Mouse (Mus musculus) erythroblast, embryonic 14.5 days (primary cell): ENCODE results near the gene Speer4e. TPM values are rescaled to one million over a fixed set of nuclear protein-coding genes. Genes with fewer than 3 reads are reported as not detected.
"Not testable (repeated sequence)": the region's sequence is repeated elsewhere in the genome, so short reads cannot be mapped to it uniquely, and the experiment has no call there.

ENCODE experiments used
- H3K27me3 ChIP-seq: 2 replicates; pipeline ENCODE4 v1.6.1; 2012; ENCODE audit warnings: inconsistent platforms; ENCODE audit not compliant: control insufficient read depth
- H3K36me3 ChIP-seq: 2 replicates; pipeline ENCODE4 v1.6.1; 2012; ENCODE audit warnings: mild to moderate bottlenecking, inconsistent platforms; ENCODE audit not compliant: control insufficient read depth
- H3K4me1 ChIP-seq: 2 replicates; pipeline ENCODE4 v1.6.1; 2012; ENCODE audit warnings: inconsistent platforms; ENCODE audit not compliant: control insufficient read depth
- H3K4me3 ChIP-seq: replicated peaks from 2 replicates; pipeline ENCODE3; 2012; ENCODE audit warnings: moderate library complexity, mild to moderate bottlenecking, inconsistent platforms
- H3K9me3 ChIP-seq: 2 replicates; pipeline ENCODE4 v1.6.1; 2012; ENCODE audit warnings: low read length, inconsistent platforms, mixed read lengths; ENCODE audit not compliant: control insufficient read depth
- polyA plus RNA-seq: library from polyadenylated mRNA; stranded (reverse); fragments of >175 nt; gene quantifications from 2 replicates; pipeline ENCODE4 v1.2.3, GENCODE M21; 2012

The Speer4e gene
- polyA plus RNA-seq = not detected in 2 replicates

DNA sequence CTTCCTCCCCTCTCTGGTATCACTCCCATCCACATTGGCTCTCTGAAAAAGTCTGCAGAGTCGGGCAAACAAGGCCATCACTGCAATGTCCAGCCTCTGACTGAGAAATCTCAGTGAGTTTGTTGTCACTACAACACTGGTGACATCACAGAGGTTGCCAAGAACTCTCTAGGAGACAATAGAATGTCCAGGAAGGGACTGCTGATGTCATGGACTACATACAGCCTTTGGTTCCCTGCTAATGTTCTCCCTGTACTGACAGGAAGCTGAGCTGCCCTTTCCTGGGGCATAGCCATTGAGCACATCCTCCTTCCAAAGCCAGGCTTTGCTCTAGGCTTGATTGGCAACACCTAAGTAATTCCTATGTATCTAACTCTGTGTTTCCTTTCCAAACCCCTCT, at the start of gene Speer4e:
Speer4e (minus strand) TSS at position 101 of the 400 bp plus-strand sequence.
- H3K27me3 ChIP-seq, H3K4me3 ChIP-seq, H3K36me3 ChIP-seq, H3K4me1 ChIP-seq, H3K9me3 ChIP-seq: not testable (repeated sequence)

DNA sequence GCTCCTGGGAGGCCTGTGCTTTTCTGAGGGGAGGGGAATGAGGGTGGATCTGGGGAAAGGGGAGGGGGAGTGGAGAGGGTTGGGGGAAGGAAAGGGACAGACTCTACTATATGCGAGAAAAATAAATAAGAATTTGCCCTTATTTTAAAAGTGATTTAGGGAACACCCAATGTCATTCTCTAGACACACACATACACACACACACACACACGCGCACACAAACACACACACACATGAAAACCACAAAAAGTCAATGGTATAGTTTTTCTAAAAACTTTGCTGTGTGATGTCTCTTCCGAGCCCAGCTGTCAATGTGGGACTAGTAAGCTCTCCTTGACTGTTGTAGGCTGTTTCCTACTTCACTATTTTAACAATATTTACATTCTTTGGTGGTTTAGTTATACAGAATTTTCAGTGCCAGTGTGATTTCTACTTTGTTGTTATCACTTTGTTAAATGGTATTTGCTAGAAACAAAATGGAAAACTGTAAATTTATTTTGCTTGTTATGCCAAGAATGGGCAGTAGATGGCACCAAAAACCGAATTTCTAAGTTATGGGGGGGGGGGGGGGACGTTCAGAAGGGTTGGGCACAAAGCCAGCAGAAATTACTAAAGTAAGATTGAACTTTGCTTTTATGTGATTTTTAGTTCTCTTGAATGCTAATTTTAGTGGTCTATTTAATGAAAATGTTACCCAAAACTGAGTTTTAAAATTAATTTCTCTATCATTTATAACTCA, 48.6 kb upstream of the Speer4e start:
- not testable (repeated sequence) for H3K9me3 ChIP-seq, H3K36me3 ChIP-seq, H3K4me1 ChIP-seq, H3K4me3 ChIP-seq, H3K27me3 ChIP-seq

DNA sequence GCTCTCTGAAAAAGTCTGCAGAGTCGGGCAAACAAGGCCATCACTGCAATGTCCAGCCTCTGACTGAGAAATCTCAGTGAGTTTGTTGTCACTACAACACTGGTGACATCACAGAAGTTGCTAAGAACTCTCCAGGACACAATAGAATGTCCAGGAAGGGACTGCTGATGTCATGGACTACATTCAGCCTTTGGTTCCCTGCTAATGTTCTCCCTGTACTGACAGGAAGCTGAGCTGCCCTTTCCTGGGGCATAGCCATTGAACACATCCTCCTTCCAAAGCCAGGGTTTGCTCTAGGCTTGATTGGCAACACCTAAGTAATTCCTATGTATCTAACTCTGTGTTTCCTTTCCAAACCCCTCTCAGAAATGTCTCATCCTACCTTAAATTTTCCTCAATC, 40.6 kb upstream of the Speer4e start, which contains the start of gene Gm10354:
Gm10354 (minus strand) TSS at position 101 of the 400 bp plus-strand sequence.
- H3K27me3 ChIP-seq, H3K36me3 ChIP-seq, H3K4me1 ChIP-seq, H3K4me3 ChIP-seq, H3K9me3 ChIP-seq: not testable (repeated sequence)

DNA sequence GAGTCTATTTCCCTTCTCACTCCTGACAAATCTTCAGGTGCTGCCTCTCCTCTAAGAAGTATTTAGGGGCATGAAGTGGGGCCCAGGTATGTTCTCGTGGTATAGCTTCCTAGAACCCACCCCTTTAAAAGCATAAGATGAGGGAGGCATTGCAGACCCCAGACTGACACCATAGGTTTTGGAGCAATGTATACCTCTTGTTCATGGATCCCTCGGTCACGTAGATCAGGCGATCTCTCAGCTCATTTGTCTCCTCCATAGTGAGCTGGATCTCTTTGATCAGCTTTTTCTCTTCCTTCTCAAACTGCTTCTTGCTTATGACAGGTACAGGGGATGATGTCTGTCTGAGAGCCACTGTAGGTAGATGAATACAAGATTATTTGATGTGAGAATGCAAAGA, 39.1 kb upstream of the Speer4e start:
- not testable (repeated sequence) for H3K9me3 ChIP-seq, H3K4me1 ChIP-seq, H3K36me3 ChIP-seq, H3K27me3 ChIP-seq, H3K4me3 ChIP-seq

DNA sequence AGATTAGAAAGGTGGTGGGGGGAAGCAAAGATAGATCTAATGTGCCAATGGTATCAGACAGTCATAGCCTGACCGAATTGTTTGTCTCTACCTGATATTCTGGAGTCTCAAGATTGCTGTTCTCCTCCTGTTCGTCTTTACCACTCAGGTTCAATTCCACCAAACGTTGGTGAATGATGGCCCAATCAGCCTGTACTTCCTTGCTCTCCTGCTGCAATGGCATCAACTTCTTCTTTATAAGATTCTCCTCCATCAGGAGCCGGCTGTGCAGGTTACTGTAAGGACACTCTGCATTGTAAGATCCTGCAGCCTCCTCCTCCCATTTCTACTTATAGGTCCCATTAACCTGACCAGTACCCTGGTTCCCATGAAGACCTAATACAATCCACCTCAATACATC, 37.1 kb upstream of the Speer4e start:
- H3K9me3 ChIP-seq, H3K4me1 ChIP-seq, H3K36me3 ChIP-seq, H3K27me3 ChIP-seq, H3K4me3 ChIP-seq: not testable (repeated sequence)

DNA sequence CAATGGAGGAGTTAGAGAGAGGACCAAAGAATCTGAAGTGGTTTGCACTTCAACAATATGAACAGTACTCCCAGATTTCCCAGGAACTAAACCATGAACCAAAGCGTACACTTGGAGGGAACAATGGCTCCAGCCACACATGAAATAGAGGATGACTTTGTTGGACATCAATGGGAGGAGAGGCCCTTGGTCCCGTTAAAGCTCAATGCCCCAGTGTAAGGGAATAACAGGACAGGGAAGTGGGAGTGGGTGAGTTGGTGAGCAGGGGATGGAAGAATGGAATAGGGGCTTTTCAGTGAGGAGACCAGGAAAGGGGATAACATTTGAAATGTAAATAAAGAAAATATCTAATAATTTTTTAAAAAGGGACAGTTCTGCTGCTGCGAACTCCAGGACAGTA, 34.6 kb upstream of the Speer4e start:
- H3K9me3 ChIP-seq, H3K27me3 ChIP-seq, H3K36me3 ChIP-seq, H3K4me3 ChIP-seq, H3K4me1 ChIP-seq: not testable (repeated sequence)

DNA sequence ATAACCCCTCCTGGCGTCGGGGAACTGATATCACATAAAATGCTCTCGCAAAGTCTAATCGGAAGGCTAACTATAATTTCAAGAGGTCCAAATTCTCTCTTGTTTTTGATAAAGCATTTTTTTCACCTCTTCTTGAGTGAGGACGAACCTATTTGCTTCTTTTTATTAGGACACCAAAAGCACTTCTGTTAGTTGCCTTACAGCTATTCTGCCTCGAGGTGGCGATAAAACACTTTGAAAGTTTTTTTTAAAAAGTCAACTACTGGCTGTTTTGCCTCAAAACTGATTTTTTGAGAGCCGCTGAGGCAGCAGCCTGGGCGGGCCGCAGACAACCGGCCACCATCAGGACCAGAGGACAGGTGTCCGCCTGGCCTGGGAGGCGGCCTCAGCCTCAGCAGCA, 25.6 kb upstream of the Speer4e start:
- H3K4me1 ChIP-seq, H3K27me3 ChIP-seq, H3K9me3 ChIP-seq, H3K4me3 ChIP-seq, H3K36me3 ChIP-seq: not testable (repeated sequence)

DNA sequence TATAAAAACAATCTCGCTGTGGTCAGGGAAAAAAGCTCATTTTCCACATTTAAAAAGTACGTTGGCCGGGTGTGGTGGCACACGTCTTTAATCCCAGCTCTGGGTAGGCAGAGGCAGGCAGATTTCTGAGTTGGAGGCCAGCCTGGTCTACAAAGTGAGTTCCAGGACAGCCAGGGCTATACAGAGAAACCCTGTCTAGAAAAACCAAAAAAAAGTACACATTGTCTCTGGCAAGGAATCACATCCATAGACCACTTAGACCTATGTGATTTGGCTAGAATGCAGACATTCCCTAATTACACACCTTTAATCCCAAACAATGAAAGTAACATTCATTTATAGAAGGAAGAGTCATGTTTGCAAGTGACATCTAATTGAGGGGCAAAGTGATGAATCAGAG, 23.3 kb upstream of the Speer4e start:
- not testable (repeated sequence) for H3K9me3 ChIP-seq, H3K27me3 ChIP-seq, H3K36me3 ChIP-seq

DNA sequence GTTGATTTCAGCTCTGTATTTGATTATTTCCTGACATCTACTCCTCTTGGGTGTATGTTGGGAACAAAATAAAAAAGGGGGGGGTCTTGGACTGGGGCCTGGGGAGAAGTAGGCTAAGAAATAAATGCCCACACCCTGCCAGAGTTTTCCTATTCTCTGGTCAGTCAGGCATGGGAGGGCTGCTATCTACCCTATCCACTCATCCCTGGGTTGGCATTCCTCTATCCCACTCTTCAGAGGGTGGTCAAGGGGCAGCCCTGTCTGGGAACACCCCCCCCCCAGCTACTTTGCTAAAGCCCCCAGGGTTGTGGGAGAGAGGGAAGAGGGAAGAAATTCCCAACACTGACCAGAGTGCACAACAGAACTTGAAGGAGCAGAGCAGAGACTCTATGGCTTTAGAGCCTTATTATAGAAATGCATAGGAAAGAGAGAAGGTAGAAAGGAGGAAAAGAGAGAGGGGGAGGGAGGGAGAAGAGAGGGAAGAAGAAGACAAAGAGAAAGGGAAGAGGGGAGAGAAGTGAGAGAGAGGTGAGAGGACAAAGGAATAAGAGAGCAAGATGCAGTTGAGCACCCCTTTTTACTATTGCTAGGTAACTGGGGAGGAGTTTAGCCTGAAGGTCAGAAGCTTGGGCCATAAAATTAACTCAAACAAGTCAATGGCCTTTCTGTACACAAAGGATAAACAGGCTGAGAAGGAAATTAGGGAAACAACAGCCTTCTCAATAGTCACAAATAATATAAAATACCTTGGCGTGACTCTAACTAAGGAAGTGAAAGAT, 17.9 kb upstream of the Speer4e start:
- not testable (repeated sequence) for H3K27me3 ChIP-seq, H3K4me3 ChIP-seq, H3K9me3 ChIP-seq, H3K4me1 ChIP-seq, H3K36me3 ChIP-seq

More for the DNA sequence above, 23.3 kb upstream of the Speer4e start:
- not testable (repeated sequence) for H3K4me3 ChIP-seq, H3K4me1 ChIP-seq

DNA sequence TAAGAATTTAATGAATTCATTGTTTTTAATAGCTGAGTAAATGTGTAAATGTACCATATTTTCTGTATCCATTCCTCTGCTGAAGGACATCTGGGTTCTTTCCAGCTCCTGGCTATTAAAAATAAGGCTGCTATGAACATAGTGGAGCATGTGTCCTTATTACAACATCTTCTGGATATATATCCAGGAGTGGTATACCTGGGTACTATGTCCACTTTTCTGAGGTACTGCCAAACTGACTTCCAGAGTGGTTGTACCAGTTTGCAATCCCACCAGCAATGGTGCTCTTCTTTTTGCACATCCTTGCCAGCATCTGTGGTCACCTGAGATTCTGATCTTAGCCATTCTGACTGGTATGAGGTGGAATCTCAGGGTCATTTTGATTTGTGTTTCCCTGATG, 15.4 kb upstream of the Speer4e start:
- H3K36me3 ChIP-seq, H3K4me3 ChIP-seq, H3K27me3 ChIP-seq, H3K4me1 ChIP-seq, H3K9me3 ChIP-seq: not testable (repeated sequence)

DNA sequence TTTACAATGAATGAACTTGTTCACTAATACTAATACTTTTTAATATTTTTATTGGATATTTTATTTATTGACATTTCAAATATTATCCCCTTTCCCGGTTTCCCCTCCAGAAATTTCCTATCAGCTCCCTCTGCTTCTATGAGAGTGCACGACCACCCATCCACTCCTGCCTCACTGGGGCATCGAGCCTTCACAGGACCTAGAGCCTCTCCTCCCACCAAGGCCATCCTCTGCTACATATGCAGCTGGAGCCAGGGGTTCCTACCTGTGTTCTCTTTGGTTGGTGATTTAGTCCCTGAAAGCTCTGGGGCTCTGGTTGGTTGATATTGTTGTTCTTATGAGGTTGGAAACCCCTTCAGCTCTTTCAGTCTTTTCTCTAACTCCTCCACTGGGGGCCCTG, 14.5 kb upstream of the Speer4e start:
- H3K4me1 ChIP-seq, H3K36me3 ChIP-seq, H3K4me3 ChIP-seq, H3K27me3 ChIP-seq, H3K9me3 ChIP-seq: not testable (repeated sequence)

DNA sequence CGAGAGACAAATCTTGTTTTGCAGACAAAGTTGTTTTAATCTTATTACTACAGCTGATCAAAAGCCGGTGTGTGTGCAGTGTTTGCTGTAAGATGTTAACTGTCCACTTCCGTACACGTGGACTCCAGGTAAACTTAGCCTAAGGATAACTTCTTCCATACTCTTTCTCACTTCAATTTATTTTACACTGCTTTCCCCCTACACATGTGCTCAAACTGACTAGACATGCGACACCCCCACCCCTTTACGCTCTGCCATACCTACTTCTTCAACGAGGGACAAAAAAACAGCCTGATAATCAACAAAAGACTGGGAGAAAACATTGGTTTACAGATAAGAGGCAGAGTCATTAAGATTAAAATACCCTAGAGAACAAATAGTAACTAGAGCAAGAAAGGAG, 13.6 kb upstream of the Speer4e start:
- H3K4me3 ChIP-seq, H3K27me3 ChIP-seq, H3K9me3 ChIP-seq, H3K36me3 ChIP-seq, H3K4me1 ChIP-seq: not testable (repeated sequence)

DNA sequence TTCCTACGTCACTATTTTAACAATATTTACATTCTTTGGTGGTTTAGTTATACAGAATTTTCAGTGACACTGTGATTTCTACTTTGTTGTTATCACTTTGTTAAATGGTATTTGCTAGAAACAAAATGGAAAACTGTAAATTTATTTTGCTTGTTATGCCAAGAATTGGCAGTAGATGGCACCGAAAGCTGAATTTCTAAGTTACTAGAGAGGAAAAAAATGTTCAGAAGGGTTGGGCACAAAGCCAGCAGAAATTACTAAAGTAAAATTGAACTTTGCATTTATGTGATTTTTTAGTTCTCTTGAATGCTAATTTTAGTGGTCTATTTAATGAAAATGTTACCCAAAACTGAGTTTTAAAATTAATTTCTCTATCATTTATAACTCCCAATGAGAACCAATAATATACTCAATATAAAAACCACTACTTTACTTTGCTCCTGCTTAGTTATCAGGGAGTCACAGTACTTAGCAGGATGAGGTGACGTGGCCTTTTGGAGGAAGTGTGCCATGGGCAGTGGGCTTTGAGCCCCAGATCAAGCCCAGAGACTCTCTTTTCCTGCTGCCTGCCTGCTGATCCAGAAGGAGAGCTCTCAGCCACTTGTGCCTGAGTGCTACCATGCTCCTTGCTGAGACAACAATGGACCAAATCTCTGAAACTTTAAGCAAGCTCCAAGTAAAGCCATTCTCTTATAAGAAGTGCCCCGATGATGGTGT, 9.4 kb upstream of the Speer4e start:
- not testable (repeated sequence) for H3K36me3 ChIP-seq, H3K4me3 ChIP-seq, H3K27me3 ChIP-seq, H3K4me1 ChIP-seq, H3K9me3 ChIP-seq

DNA sequence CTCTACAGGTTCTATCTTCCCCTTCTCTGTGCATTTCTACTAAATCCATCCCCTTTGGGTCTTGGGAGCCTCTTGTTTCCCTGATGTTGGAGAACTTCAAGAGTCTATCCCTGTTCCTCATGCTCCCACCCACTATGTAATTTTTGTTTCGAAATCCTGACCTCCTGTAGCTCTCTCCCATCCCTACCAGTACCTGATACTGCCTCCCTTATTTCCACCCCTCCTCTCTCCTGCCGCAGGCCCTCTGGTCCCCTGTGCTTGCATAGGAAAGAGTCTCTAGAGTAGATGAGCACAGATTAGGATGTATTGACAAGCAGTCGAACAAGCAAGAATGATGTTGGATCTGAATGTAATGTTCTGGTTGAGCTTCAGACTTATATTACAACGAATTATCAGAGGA, 7.3 kb upstream of the Speer4e start:
- not testable (repeated sequence) for H3K9me3 ChIP-seq, H3K4me3 ChIP-seq, H3K36me3 ChIP-seq, H3K27me3 ChIP-seq, H3K4me1 ChIP-seq
